Mouse (Mus musculus) limb, embryonic 14.5 days (tissue): ENCODE measurements around the gene Tnni1. TPM values are rescaled to one million over a fixed set of nuclear protein-coding genes. Genes with fewer than 3 reads are reported as not detected.

Experiments
- ATAC-seq: fragments of 200-750 bp; cut with Nextera tagmentation; 2 replicates; pipeline ENCODE4 v1.8.0; 2017; ENCODE audit warnings: low read depth, moderate number of reproducible peaks, moderate TSS enrichment; ENCODE audit not compliant: low FRiP score
- DNase-seq: peaks from one replicate; pipeline ENCODE4 v3.0.0-alpha.2; 2015; ENCODE audit warnings: low spot score
- H3K27ac ChIP-seq: fragments of 300-500 bp; sonication (generic); replicated peaks from 2 replicates; pipeline ENCODE4 v1.5.1; 2014; ENCODE audit warnings: low read depth, mild to moderate bottlenecking, low read length, moderate library complexity, mixed read lengths
- H3K27me3 ChIP-seq: fragments of 300-500 bp; sonication (generic); 2 replicates; pipeline ENCODE4 v1.6.1; 2014; ENCODE audit warnings: low read length, mixed read lengths; ENCODE audit not compliant: control insufficient read depth, insufficient read depth
- H3K36me3 ChIP-seq: fragments of 300-500 bp; sonication (generic); 2 replicates; pipeline ENCODE4 v1.6.1; 2014; ENCODE audit warnings: mild to moderate bottlenecking, low read length, moderate library complexity, mixed read lengths; ENCODE audit not compliant: control insufficient read depth, insufficient read depth
- H3K4me1 ChIP-seq: fragments of 300-500 bp; sonication (generic); 2 replicates; pipeline ENCODE4 v1.6.1; 2014; ENCODE audit warnings: antibody characterized with exemption, low read length, mixed read lengths; ENCODE audit not compliant: control insufficient read depth, insufficient read depth
- H3K4me2 ChIP-seq: fragments of 300-500 bp; sonication (generic); replicated peaks from 2 replicates; pipeline ENCODE4 v1.6.1; 2014; ENCODE audit warnings: low read depth, mild to moderate bottlenecking, low read length, moderate library complexity; ENCODE audit not compliant: severe bottlenecking
- H3K4me3 ChIP-seq: fragments of 300-500 bp; sonication (generic); replicated peaks from 2 replicates; pipeline ENCODE4 v1.5.1; 2014; ENCODE audit warnings: low read length
- H3K9ac ChIP-seq: fragments of 300-500 bp; sonication (generic); 2 replicates; pipeline ENCODE4 v1.6.1; 2014; ENCODE audit warnings: mild to moderate bottlenecking, low read depth, low read length, moderate library complexity; ENCODE audit not compliant: severe bottlenecking
- H3K9me3 ChIP-seq: fragments of 300-500 bp; sonication (generic); 2 replicates; pipeline ENCODE4 v1.6.1; 2016; ENCODE audit warnings: low read length; ENCODE audit not compliant: control insufficient read depth
- POLR2A ChIP-seq: fragments of 200-500 bp; IDR thresholded peaks from 2 replicates; pipeline ENCODE4 v1.8.0; 2012; ENCODE audit warnings: inconsistent platforms, mild to moderate bottlenecking, moderate library complexity, borderline replicate concordance; ENCODE audit not compliant: insufficient read depth, insufficient read length; ENCODE audit errors: extremely low read depth
- WGBS: fragments of 180-500 bp; shearing (Covaris S2); extraction: QIAGEN DNeasy Blood & Tissue Kit; methylation state at CpG from one replicate; pipeline ENCODE4 v1.1.7; 2014; 5-methylcytosine and 5-hydroxymethylcytosine counted together
- polyA plus RNA-seq, 2 experiments: library from polyadenylated mRNA; depleted of rRNA in 1 of 2; stranded (reverse) in 1 of 2; unstranded in 1 of 2; fragments of >200 nt; fragmentation: Nextera tagmentation in 1 of 2; extraction: Ambion mirVana in 1 of 2; gene quantifications; 2 replicates each; pipeline versions ENCODE4 v1.2.1 to v1.2.3; 2012 to 2014

Tnni1 gene
- polyA plus RNA-seq, 2 experiments, result 357 to 419 TPM

DNA sequence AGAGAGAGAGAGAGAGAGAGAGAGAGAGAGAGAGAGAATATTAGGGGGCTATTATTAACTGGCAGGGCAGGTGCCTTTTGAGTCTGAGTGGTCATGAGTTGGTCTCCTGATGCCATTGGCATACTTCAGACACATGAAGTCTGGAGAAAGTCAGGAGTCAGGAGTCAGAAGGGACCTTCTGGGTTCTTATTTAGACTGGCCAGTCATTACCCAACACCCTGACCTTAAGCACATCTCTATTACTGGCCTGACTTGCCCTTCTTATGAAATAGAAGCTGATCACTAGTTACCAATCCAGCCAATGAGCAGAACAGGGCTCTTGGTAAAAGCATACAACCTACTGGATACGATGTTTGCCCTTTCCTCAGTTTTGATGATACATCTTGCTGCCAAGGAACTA lies 2.2 kb upstream of the Tnni1 start:
- Histone ChIP-seq H3K27me3 (no peaks in the 10 kb centered on the region), H3K4me2 (no peak overlapping the region), H3K27ac (no peak overlapping the region), H3K4me3 (no peak overlapping the region), H3K9ac (no peak overlapping the region), H3K4me1 (peaks cover 13% of the 10 kb centered on the region), H3K36me3 (no peaks in the 10 kb centered on the region), H3K9me3 (no peaks in the 10 kb centered on the region)
- TF ChIP-seq POLR2A, result no peak
- WGBS, result 88% methylated on average over 1 of the region's 1 CpGs
- ATAC-seq, result no peak
- no peak for DNase-seq

- peaks cover 13% of the 10 kb centered on the region for H3K4me1 ChIP-seq
- H3K4me3 ChIP-seq, result no peak overlapping the region
- 31% methylated on average over 4 of the region's 4 CpGs for WGBS
- H3K27me3 ChIP-seq, result no peaks in the 10 kb centered on the region
- no peak overlapping the region for H3K4me2 ChIP-seq
- no peak overlapping the region for H3K9ac ChIP-seq
- no peaks in the 10 kb centered on the region for H3K36me3 ChIP-seq
- H3K9me3 ChIP-seq, result no peaks in the 10 kb centered on the region
- no peak overlapping the region for H3K27ac ChIP-seq
- DNase-seq, result no peak
- TF ChIP-seq POLR2A, result no peak
- no peak for ATAC-seq
Measured at GRCm38 (mm10) chr1:135780649-135781048, 1.4 kb downstream of the Tnni1 start.

DNA sequence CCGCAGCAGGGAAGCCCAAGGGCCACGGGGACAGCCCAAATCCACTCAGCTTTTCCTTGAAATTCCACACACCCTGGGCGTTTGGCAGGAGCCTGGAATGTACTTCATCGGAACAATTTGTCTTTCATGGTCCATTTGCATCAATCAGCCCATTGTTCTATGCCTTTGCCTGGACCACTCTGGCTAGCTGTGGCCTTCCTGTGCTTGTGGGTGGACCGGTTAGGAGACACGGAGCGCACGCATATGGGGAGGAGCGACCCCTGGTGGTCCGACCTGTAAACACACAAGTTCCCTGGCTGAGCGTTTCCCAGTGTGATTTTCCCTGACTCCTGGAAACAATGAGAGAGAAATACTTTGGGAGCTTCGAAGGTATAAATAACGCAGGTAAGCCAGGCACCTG lies 2.0 kb downstream of the Tnni1 start:
- TF ChIP-seq POLR2A, result no peak
- Histone ChIP-seq H3K9ac (no peak overlapping the region; the same call in 1 of the 2 replicates), H3K4me3 (no peak overlapping the region), H3K27me3 (no peaks in the 10 kb centered on the region), H3K27ac (no peak overlapping the region), H3K4me1 (peaks cover 13% of the 10 kb centered on the region), H3K9me3 (no peaks in the 10 kb centered on the region), H3K36me3 (no peaks in the 10 kb centered on the region), H3K4me2 (no peak overlapping the region)
- DNase-seq (peak; percentile 81), ATAC-seq (peak; percentile 61; the same call in 1 of the 2 replicates)
- WGBS, result 12% methylated on average over 13 of the region's 13 CpGs

GRCm38 (mm10) chr1:135782816-135783215 lies 3.6 kb downstream of the Tnni1 start:
- peaks cover 13% of the 10 kb centered on the region for H3K4me1 ChIP-seq
- no peak overlapping the region for H3K4me2 ChIP-seq
- DNase-seq (no peak), ATAC-seq (no peak)
- H3K4me3 ChIP-seq, result no peak overlapping the region
- H3K27me3 ChIP-seq, result no peaks in the 10 kb centered on the region
- no peak overlapping the region for H3K9ac ChIP-seq
- H3K9me3 ChIP-seq, result no peaks in the 10 kb centered on the region
- TF ChIP-seq POLR2A, result no peak
- 80% methylated on average over 10 of the region's 10 CpGs for WGBS
- no peaks in the 10 kb centered on the region for H3K36me3 ChIP-seq
- H3K27ac ChIP-seq, result no peak overlapping the region

GRCm38 (mm10) chr1:135787799-135788198 lies 8.6 kb downstream of the Tnni1 start:
- no peak for TF ChIP-seq POLR2A
- no peaks in the 10 kb centered on the region for H3K4me1 ChIP-seq
- H3K4me3 ChIP-seq, result no peak overlapping the region
- DNase-seq (peak; percentile 81), ATAC-seq (no peak)
- no peak overlapping the region for H3K4me2 ChIP-seq
- 45% methylated on average over 3 of the region's 3 CpGs for WGBS
- no peaks in the 10 kb centered on the region for H3K36me3 ChIP-seq
- H3K9me3 ChIP-seq, result no peaks in the 10 kb centered on the region
- H3K27ac ChIP-seq, result no peak overlapping the region
- H3K27me3 ChIP-seq, result no peaks in the 10 kb centered on the region
- no peak overlapping the region for H3K9ac ChIP-seq

- no peaks in the 10 kb centered on the region for H3K36me3 ChIP-seq
- ATAC-seq (peak; percentile 17; the same call in 1 of the 2 replicates), DNase-seq (no peak)
- H3K4me2 ChIP-seq, result no peak overlapping the region
- TF ChIP-seq POLR2A, result no peak
- H3K9me3 ChIP-seq, result no peaks in the 10 kb centered on the region
- WGBS, result 19% methylated on average over 10 of the region's 10 CpGs
- no peak overlapping the region for H3K4me3 ChIP-seq
- peaks cover 5% of the 10 kb centered on the region for H3K4me1 ChIP-seq
- no peak overlapping the region for H3K27ac ChIP-seq
- no peaks in the 10 kb centered on the region for H3K27me3 ChIP-seq
- H3K9ac ChIP-seq, result no peak overlapping the region
Measured at GRCm38 (mm10) chr1:135788708-135789107, 9.5 kb downstream of the Tnni1 start.
